Mouse (Mus musculus) thymus, adult 2 months (tissue): ENCODE measurements around the gene Itpr1. TPM values are rescaled to one million over a fixed set of nuclear protein-coding genes. Genes with fewer than 3 reads are reported as not detected.

Experiments used
- DNase-seq: peaks from one replicate; pipeline ENCODE4 v3.0.0; 2021
- H3K27ac ChIP-seq: fragments of 200-500 bp; 2 replicates; pipeline ENCODE4 v1.5.1; 2012; ENCODE audit warnings: low read length, control low read depth; ENCODE audit not compliant: control insufficient read depth, insufficient read depth
- H3K27me3 ChIP-seq: fragments of 200-500 bp; 2 replicates; pipeline ENCODE4 v1.6.1; 2012; ENCODE audit warnings: mild to moderate bottlenecking, low read length, moderate library complexity, mixed read lengths; ENCODE audit not compliant: control insufficient read depth, insufficient read depth
- H3K36me3 ChIP-seq: fragments of 200-500 bp; 2 replicates; pipeline ENCODE4 v1.6.1; 2012; ENCODE audit warnings: mild to moderate bottlenecking, low read length, moderate library complexity; ENCODE audit not compliant: control insufficient read depth, insufficient read depth
- H3K4me1 ChIP-seq: fragments of 200-500 bp; replicated peaks from 2 replicates; pipeline ENCODE4 v1.6.1; 2012; ENCODE audit warnings: low read length; ENCODE audit not compliant: control insufficient read depth, insufficient read depth
- H3K4me3 ChIP-seq: fragments of 200-500 bp; 2 replicates; pipeline ENCODE4 v1.5.1; 2012; ENCODE audit warnings: mild to moderate bottlenecking, low read length, control low read depth, moderate library complexity; ENCODE audit not compliant: control insufficient read depth, insufficient read depth
- CTCF ChIP-seq: fragments of 200-500 bp; IDR thresholded peaks from 2 replicates; pipeline ENCODE4 v1.5.1; 2012; ENCODE audit warnings: mild to moderate bottlenecking, control low read depth, low read length, moderate library complexity, borderline replicate concordance; ENCODE audit not compliant: control insufficient read depth, poor library complexity, insufficient read depth; ENCODE audit errors: extremely low read depth
- POLR2A ChIP-seq: fragments of 200-500 bp; IDR thresholded peaks from 2 replicates; pipeline ENCODE4 v1.6.1; 2012; ENCODE audit warnings: mild to moderate bottlenecking, low read length, control low read depth, moderate library complexity; ENCODE audit not compliant: control insufficient read depth, poor library complexity, insufficient read depth; ENCODE audit errors: extremely low read depth
- WGBS: fragments of 180-500 bp; shearing (Covaris S2); methylation state at CpG from one replicate; pipeline ENCODE4 v1.1.7; 2018; 5-methylcytosine and 5-hydroxymethylcytosine counted together
- polyA plus RNA-seq: library from polyadenylated mRNA; depleted of rRNA; stranded (reverse); fragments of >200 nt; gene quantifications from 2 replicates; pipeline ENCODE4 v1.2.3, GENCODE M21; 2012

Gene Itpr1
- polyA plus RNA-seq, 1 experiment: 28.8 TPM

DNA sequence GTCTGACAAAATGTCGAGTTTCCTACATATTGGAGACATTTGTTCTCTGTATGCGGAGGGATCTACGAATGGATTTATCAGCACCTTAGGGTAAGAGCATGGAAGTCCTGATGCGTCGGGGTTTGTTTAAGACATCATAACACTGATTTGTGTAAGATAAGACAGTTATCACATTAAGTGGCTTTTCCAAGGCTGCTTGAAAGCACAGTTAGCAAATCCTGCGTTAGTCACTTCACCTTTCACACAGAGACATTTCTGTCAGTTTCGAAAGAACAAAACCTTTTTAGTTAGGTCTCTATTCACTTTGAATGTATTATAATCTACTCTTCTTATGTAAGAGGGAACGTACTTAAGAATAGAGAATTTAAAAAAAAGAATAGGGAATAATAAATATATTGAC, 24.1 kb downstream of the Itpr1 start:
- TF ChIP-seq POLR2A (no peak), CTCF (no peak)
- no peak overlapping the region for H3K4me3 ChIP-seq
- H3K4me1 ChIP-seq: peaks cover 4% of the 10 kb centered on the region; the same call in 1 of the 2 replicates
- H3K27me3 ChIP-seq: no peaks in the 10 kb centered on the region
- no peak for DNase-seq
- no peak overlapping the region for H3K27ac ChIP-seq
- 98% methylated on average over 8 of the region's 8 CpGs for WGBS
- peaks cover 17% of the 10 kb centered on the region for H3K36me3 ChIP-seq

GRCm38 (mm10) chr6:108237585-108237984, 24.7 kb downstream of the Itpr1 start:
- Histone ChIP-seq H3K4me3 (no peak overlapping the region), H3K4me1 (peaks cover 2% of the 10 kb centered on the region; the same call in 1 of the 2 replicates), H3K27ac (no peak overlapping the region), H3K36me3 (peaks cover 23% of the 10 kb centered on the region), H3K27me3 (no peaks in the 10 kb centered on the region)
- WGBS: 91% methylated on average over 8 of the region's 8 CpGs
- no peak for DNase-seq
- TF ChIP-seq POLR2A: no peak
- no peak for TF ChIP-seq CTCF

- TF ChIP-seq POLR2A (no peak), CTCF (no peak)
- peaks cover 2% of the 10 kb centered on the region; the same call in 1 of the 2 replicates for H3K4me1 ChIP-seq
- no peak for DNase-seq
- WGBS: 95% methylated on average over 4 of the region's 4 CpGs
- H3K36me3 ChIP-seq: peaks cover 24% of the 10 kb centered on the region
- H3K27ac ChIP-seq: no peak overlapping the region
- no peaks in the 10 kb centered on the region for H3K27me3 ChIP-seq
- no peak overlapping the region for H3K4me3 ChIP-seq
These were observed 25.1 kb downstream of the Itpr1 start for GRCm38 (mm10) chr6:108238011-108238410.

DNA sequence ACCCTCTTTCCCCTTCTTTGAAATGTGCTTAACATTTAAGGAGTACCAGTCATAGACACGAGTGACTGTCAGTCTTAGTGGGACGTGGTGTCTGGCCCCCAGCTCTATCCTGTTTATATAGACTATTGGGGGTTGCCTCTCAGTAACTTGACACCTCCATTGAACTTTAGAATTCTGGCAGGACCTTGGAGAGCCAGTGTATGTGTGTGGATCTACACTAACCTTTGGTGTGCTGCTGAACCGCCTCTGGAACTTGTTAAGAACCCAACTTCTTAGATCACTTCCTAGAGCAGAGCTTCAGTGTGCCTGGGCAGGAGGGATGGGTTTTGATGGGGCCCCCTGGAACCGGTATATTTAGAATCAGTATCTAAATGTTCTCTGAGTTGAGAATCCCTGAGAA, 26.2 kb downstream of the Itpr1 start:
- peaks cover 24% of the 10 kb centered on the region for H3K36me3 ChIP-seq
- TF ChIP-seq POLR2A (no peak), CTCF (no peak)
- 95% methylated on average over 4 of the region's 4 CpGs for WGBS
- H3K4me3 ChIP-seq: no peak overlapping the region
- no peak overlapping the region for H3K27ac ChIP-seq
- no peaks in the 10 kb centered on the region for H3K4me1 ChIP-seq
- DNase-seq: no peak
- no peaks in the 10 kb centered on the region for H3K27me3 ChIP-seq

- DNase-seq: no peak
- TF ChIP-seq POLR2A: no peak
- TF ChIP-seq CTCF: no peak
- WGBS: 92% methylated on average over 1 of the region's 1 CpGs
These were observed 27.1 kb downstream of the Itpr1 start for GRCm38 (mm10) chr6:108240004-108240403.

GRCm38 (mm10) chr6:108240754-108241153, 27.9 kb downstream of the Itpr1 start:
- H3K27me3 ChIP-seq: no peaks in the 10 kb centered on the region
- 89% methylated on average over 5 of the region's 5 CpGs for WGBS
- peaks cover 24% of the 10 kb centered on the region for H3K36me3 ChIP-seq
- TF ChIP-seq POLR2A (no peak), CTCF (no peak)
- H3K27ac ChIP-seq: no peak overlapping the region
- no peaks in the 10 kb centered on the region for H3K4me1 ChIP-seq
- H3K4me3 ChIP-seq: no peak overlapping the region
- no peak for DNase-seq

More at GRCm38 (mm10) chr6:108240004-108240403, 27.1 kb downstream of the Itpr1 start:
- no peak overlapping the region for H3K27ac ChIP-seq
- peaks cover 24% of the 10 kb centered on the region for H3K36me3 ChIP-seq
- H3K27me3 ChIP-seq: no peaks in the 10 kb centered on the region
- H3K4me3 ChIP-seq: no peak overlapping the region
- H3K4me1 ChIP-seq: no peaks in the 10 kb centered on the region

- Histone ChIP-seq H3K36me3 (peaks cover 12% of the 10 kb centered on the region), H3K4me1 (no peaks in the 10 kb centered on the region), H3K4me3 (no peak overlapping the region), H3K27ac (no peak overlapping the region), H3K27me3 (no peaks in the 10 kb centered on the region)
- no peak for TF ChIP-seq POLR2A
- no peak for TF ChIP-seq CTCF
- DNase-seq: no peak
- 92% methylated on average over 8 of the region's 8 CpGs for WGBS
These were observed 31.7 kb downstream of the Itpr1 start for GRCm38 (mm10) chr6:108244571-108244970.
